Mouse (Mus musculus) inflammation-experienced regulatory T-cells, adult 16 weeks (primary cell): ENCODE data around the gene Osbpl2. TPM values are rescaled to one million over a fixed set of nuclear protein-coding genes. Genes with fewer than 3 reads are reported as not detected.

Experiments
- polyA plus RNA-seq: library from polyadenylated mRNA; unstranded; fragments of 100-300 nt; shearing (Covaris generic); gene quantifications from one replicate; pipeline ENCODE4 v1.2.1, GENCODE M21; 2017

Osbpl2 gene
- polyA plus RNA-seq: 56.4 TPM

DNA sequence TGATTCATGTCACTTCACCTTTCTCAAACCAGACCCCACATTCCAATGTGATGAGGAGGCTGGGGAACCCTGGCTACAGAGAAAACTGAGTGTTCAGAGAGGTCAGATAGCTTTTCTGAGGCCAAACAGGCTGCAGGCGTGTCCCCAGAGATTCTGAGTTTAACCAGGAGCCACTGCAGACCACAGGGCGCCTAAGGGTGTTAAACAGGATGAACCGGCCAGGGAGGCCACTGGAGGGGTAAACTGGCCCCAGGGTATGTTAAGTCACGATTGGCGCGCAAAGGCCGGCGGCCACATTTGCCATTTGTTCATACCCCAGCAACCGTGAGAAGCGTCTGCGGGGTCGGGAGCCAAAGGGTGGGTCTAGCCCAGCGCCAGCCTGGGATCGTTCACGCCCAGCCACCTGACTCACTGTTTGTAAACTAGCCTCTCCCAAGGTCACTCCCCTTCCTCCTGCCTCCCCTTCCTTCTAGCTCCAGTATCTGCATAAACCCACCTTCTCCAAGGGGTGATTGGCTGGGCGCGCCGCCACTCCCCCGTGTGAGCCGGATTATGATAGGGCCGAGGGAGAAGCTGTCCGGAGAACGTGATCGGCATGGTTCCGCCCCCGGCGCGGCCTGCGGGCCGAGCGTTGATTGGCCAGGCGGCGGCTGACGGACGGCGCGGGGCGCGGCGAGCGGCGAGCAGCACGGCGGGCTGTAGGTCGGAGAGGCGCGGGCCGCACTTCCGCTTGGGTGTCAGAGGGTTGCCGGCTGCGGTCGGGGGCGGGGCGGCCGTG is at the start of gene Osbpl2:
TSS of gene Osbpl2 (plus strand) at position 646 of the 778 bp plus-strand sequence.

DNA sequence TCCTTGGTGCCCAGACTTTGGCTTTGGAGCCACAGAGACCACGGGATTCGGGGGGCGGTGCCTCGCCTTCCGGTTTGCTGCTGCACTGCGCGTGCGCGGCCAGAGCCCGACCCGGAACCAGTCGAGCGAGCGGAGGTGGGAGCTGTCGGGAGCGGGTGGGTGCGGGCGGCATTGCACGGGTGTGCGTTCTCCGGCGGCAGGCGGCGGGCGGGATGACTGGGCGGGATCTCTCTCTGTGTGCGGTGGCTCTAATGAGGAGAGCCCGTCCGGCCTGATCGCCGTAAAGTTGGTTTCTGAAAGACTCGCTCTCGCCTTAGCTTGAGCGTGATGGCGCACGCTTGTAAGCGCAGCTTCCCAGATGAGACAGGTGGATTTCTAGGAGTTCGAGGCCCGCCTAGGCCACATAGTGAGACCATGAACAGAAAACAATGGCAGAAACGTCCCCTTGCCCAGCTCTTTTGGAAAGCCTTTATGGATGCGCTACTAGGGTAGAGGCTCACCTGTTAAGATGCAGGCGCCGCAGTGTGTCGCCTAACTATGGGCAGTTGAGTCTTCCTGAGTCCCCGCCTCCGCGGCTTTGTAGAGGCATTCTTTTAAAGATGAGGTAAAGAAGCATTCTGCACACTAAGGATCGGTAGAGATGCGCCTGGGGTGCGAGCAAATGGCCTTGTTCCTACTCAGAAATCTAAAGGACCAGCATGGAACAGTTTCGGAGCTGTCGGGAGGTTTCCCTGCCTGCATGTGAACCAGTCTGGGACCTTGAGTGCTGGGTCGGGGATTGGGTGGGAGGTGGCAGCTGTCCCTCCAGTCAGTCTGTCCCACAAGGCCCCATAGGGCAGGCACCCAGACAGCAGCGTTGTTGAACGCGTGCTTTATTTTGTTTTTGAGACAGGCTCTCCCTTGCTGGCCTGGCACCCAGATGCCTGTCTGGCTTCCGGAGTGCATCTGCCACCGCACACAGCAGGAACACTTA is 48.3 kb upstream of the Osbpl2 start, which contains the start of gene Mtg2:
TSS of gene Mtg2 (plus strand) at position 108 of the 973 bp plus-strand sequence.

DNA sequence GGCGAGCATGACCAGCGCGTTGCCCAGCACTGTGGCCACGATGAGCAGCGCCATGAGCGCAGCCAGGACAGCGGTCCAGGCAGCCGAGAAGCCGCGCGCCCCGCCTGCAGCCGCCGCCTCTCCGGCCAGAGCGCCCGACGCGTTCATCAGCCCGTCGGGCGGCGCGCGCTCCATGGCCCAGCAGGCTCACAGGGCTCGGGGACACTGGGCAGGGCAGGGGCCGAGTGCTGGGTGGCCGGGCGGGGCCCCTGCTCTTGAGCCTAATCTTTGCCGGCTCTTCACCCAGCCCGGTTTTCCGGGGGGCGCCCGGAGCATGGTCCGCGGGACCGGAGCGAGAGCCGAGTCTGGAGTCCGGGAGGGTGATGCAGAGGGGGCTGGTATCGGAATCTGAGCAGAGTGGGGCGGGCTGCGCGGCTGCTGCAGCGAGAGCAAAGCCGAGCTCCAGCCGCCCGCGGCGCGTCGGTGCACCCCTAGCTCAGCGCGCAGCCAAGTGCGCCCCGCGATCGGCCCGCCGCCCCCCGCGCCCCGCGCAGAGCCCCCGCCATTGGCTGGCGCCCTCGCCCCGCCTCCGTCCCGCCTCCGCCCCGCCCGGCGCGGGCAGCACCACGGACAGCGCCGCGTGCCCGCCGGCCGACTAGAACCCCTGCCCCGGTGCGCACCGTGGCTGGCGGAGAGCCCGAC is 15.0 kb upstream of the Osbpl2 start, which contains the start of gene Hrh3:
TSS of gene Hrh3 (minus strand) at position 511 of the 681 bp plus-strand sequence.

DNA sequence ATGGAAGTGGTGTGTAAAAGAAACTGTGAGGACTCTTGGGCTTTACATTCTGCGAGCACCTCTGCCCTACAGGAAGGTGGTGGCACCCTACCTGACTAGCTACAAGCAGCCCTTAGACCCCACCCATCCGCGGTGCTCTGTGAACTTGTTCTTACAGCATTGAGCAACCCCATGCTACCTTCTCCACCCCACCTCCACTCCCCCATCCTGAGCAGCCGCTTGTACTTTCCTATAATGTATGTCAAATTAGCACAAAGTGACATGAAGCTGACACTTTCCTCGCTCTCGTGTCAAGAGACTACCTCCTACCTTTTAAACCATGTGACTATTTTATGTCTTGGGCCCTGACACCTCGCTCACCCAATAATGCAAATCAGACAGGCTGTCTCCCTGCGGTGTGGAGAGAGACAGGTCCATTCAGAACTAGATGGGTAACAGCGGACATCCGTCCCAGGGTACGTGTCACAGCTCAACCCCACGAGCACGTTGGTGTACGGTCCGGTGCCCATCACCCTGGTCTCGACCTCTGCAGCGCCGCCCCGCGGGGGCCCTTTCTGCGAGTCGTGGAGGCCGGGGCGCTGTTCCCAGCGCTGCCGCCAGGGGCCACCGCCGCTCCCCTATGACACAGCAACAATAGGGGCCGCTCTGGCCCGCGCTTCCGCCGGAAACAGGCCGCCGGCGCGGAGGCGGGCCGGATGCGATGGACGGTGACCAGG is 51.9 kb downstream of the Osbpl2 start, which contains the start of gene Adrm1:
TSS of gene Adrm1 (plus strand) at position 680 of the 716 bp plus-strand sequence.

Other genes starting within 250 kb of the Osbpl2 start
- 3.6 TPM for gene Taf4, start 142.7 kb upstream of the Osbpl2 start, polyA plus RNA-seq
- gene Lsm14b, start 94.3 kb upstream of the Osbpl2 start, polyA plus RNA-seq: 1.8 TPM
- gene Psma7, start 76.9 kb upstream of the Osbpl2 start, polyA plus RNA-seq: 464 TPM
- 3.9 TPM for gene Ss18l1, start 76.8 kb upstream of the Osbpl2 start, polyA plus RNA-seq
- 60.3 TPM for gene Mtg2, start 48.7 kb upstream of the Osbpl2 start, polyA plus RNA-seq
- not detected for gene Hrh3, start 14.8 kb upstream of the Osbpl2 start, polyA plus RNA-seq
- gene Adrm1, start 52.2 kb downstream of the Osbpl2 start, polyA plus RNA-seq: 176 TPM
- 1.1 TPM for gene Lama5, start 106.6 kb downstream of the Osbpl2 start, polyA plus RNA-seq
- gene Rps21, start 138.1 kb downstream of the Osbpl2 start, polyA plus RNA-seq: 603 TPM
- 2.2 TPM for gene Cables2, start 154.2 kb downstream of the Osbpl2 start, polyA plus RNA-seq
- gene Rbbp8nl, start 170.6 kb downstream of the Osbpl2 start, polyA plus RNA-seq: 0.17 TPM
- gene Gata5, start 215.4 kb downstream of the Osbpl2 start, polyA plus RNA-seq: not detected